Mouse (Mus musculus) liver, postnatal 0 days (tissue): ENCODE data around the gene Ksr2.

ENCODE experiments used
- CTCF ChIP-seq: sonication (generic); IDR thresholded peaks from 2 replicates; pipeline ENCODE4 v1.5.1; 2016; ENCODE audit warnings: antibody characterized with exemption, low read depth
- EP300 ChIP-seq: IDR thresholded peaks from 2 replicates; pipeline ENCODE4 v1.6.1; 2016; ENCODE audit warnings: antibody characterized with exemption, low read depth, mild to moderate bottlenecking

GRCm38 (mm10) chr5:117398007-117398550 lies 15.7 kb upstream of the Ksr2 start:
- TF ChIP-seq CTCF, result no peak
- TF ChIP-seq EP300, result no peak
